Mouse (Mus musculus): ENCODE data around the gene Kmt5b.

Gene Kmt5b

GRCm38 (mm10) chr19:3843629-3844028, 76.4 kb downstream of the Kmt5b start:
- ATAC-seq (ENCODE audit: low TSS enrichment) = no peak

- no peak for ATAC-seq (ENCODE audit: low TSS enrichment)
Observed at GRCm38 (mm10) chr19:3844836-3845235, 77.6 kb downstream of the Kmt5b start.

GRCm38 (mm10) chr19:3845339-3845738, 78.1 kb downstream of the Kmt5b start:
- ATAC-seq (ENCODE audit: low TSS enrichment) = no peak

DNA sequence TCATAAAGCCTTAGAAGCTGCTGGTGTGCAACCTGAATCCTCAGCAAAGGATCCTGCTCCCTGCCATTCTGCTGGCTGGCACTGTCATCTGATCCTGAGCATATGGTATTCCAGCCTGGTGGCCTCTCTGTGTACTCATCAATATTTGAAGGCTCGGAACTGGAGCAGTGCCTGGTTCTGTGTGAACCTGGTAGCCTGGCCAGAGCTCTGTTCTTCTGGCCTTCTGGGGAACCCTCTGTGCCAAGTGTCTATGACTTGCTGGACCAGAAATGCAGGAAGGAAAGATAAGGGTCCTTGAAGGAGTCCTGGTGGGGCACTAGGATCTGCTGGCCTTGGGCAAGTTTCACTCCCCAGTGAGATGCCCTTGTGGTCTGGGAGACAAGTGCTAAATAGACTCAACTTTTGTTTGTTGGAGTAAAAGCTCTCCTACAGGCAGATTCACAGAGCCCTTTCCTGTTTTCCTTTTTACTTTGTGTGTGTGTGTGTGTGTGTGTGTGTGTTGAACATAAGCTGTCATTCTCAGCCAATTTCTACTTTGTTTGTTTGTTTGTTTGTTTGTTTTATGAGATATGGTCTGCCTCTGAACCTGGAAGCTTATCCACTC, 78.7 kb downstream of the Kmt5b start:
- no peak for ATAC-seq (ENCODE audit: low TSS enrichment)

DNA sequence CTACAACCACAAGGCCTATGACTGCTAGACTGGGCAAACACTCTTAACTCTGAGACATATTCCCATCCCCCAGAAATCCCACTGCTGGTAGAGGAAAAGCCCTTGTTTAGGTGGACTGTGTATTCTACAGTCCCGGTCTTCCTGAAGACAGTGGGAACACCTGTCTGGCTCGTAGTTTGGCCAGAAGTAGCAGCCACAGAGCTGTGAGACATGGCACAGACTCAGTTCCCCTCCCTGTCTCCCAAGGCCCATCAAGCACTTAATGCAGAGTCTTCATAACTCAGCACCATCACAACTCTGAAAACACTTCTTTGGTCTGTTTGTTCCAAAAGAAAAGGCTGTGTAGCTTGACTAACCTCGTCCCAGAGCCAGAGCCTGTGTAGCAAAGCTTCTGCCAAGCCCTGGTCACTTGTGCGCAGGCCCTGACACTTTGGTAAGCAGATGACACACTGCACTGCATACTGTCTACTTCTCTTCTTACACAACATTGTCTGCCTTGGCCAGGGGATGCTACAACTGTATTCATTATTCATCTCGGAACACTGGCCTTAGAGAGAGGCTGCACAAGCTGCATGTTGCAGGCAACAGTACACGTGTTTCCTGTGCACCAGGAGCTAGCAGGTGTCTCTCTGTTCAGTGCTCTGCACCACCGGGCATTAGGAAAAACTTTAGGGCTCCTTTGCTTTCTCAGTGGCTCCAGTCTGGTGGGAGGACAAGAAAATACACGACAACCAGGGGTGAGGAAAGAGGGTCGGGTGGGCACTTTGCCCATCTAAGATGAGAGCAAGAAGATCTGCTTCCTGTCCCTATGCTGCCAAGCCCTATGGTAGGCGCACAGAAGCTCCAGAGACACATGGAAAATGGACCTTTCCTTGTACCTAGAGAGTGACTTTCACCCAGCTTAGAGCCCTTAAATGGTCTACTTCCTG, 79.7 kb downstream of the Kmt5b start:
- no peak for ATAC-seq (ENCODE audit: low TSS enrichment)

GRCm38 (mm10) chr19:3847711-3848110, 80.5 kb downstream of the Kmt5b start:
- ATAC-seq (ENCODE audit: low TSS enrichment) = no peak

GRCm38 (mm10) chr19:3848207-3848808, 81.1 kb downstream of the Kmt5b start:
- ATAC-seq (ENCODE audit: low TSS enrichment) = no peak

DNA sequence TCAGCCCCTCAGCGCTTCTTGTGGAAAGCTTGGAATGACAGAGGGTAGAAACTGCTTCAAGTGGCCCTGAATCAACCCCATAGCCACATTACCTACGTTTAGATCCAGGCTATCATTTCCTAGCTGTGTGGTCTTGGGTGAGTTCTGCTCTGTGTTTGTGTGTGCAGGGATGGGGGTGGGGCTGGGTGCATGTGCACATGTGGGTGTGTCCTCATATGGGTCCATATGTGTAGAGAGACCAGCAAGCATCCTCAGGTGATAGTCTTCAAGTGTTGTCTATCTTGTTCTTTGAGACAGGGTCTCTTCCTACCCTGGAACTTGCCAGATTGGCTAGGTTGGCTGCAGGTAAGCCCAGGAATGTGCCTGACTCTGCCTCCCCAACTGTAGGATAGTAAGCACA, 82.0 kb downstream of the Kmt5b start:
- no peak for ATAC-seq (ENCODE audit: low TSS enrichment)

DNA sequence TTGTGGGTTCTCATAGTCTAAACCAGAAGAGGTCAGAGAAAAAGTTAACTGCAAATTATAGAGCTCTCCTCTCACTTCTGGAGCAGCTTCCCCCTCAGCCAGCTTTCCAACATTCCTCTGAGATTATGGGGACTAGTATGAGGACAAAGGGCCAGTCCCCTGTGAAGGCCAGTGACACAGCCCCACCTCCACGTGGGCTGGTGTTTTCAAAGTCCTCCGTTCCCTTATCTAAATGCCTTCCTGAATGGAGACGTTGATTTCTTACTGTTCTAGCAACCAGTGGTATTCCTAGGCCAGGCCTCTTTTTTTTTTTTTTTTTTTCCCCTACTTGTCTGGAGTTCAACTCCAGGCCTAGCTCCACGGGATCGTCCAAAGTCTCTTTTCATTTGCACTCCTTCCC, 82.9 kb downstream of the Kmt5b start:
- no peak for ATAC-seq (ENCODE audit: low TSS enrichment)

- ATAC-seq (ENCODE audit: low TSS enrichment) = 0 out of 2 replicates have a peak, but pooled peaks have one; percentile 5
Observed at GRCm38 (mm10) chr19:3850847-3851469, 83.7 kb downstream of the Kmt5b start.

DNA sequence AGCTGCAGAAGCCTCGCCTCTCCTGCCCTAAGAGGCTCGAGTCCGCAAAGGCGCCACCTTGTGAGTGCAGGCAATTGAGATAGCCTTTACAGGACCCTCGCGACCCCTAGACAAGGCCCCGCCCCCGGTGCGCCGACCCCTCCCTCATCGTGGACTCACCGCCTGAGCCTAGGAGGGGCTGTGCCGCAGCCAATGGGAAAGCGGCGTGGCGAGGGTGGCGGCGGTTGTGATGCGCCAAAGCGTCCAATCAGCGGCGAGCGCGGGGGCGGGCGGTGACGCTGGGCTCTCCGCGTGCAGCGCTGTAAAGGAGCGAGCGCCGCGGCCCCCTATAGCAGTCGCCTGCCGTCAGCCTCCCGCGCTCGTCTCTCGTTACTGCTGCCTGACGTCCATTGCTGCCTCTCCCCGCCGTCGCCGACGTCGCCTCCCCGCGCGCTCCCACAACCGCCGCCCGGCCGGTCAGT, 84.3 kb downstream of the Kmt5b start, which contains the start of gene Chka:
Chka (plus strand) TSS at position 272 of the 461 bp plus-strand sequence.
- ATAC-seq (ENCODE audit: low TSS enrichment) = peak; percentile 96

DNA sequence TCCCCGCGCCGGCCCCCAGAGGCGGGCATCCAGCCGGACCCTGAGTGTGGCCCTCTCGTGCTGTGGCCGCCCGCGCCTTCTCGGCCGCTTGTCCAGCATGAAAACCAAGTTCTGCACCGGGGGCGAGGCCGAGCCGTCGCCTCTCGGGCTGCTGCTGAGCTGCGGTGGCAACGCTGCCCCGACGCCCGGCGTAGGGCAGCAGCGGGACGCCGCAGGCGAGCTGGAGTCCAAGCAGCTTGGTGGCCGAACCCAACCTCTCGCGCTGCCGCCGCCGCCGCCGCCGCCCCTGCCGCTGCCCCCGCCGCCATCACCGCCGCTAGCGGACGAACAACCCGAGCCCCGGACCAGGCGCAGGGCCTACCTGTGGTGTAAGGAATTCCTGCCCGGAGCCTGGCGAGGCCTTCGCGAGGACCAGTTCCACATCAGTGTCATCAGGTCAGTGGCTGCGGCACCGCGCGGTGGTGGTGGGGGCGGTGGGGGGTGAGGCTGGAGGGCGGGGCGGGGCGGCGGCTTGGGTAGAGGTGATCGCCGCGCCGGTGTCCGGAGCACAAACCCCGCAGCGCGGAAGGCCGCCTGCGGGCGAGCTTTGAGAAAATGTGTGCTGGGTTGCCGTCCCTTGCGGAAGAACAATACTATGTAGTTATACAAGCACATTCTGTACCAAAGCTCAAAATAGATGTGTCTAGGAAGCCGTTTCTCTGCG, 84.9 kb downstream of the Kmt5b start:
- ATAC-seq (ENCODE audit: low TSS enrichment) = no peak

DNA sequence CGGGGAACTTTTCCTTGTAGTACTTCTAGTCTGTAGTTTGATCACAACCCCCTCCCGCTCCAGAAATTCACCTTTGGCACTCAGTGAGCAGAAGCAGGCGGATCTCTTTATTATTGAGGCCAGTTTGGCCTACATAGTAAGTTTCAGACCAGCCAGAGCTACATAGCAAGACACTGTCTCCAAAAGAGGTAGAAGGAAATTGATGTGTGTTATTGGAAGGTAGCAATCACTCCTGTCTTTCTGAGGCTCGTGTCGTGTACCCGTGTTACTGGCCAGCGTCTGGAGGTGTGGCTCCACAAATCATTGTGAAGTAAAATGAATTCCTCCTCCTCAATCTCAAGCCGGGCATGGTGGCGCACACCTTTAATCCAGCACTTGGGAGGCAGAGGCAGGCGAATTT, 85.9 kb downstream of the Kmt5b start:
- no peak for ATAC-seq (ENCODE audit: low TSS enrichment)

DNA sequence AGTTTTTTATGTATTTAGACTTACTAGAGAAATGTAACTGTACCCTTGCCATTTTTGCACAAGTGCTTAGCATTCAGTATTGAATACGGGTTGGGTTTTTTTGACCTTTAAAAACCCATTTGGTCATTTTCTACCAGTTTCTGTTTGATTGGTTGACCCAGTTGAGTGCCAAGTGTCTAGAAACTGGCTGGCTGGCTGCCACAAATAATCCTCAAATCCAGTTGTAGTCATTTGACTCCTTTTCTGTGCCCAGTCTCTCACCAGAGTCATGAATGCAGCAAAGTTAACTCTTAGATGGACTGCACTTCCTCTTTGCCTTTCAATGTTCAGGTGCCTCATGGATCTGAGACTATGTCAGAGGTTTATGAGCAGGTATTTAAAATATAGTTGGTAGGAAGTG, 86.7 kb downstream of the Kmt5b start:
- no peak for ATAC-seq (ENCODE audit: low TSS enrichment)

GRCm38 (mm10) chr19:3855091-3855490, 87.9 kb downstream of the Kmt5b start:
- ATAC-seq (ENCODE audit: low TSS enrichment) = no peak

GRCm38 (mm10) chr19:3855601-3856000, 88.4 kb downstream of the Kmt5b start:
- ATAC-seq (ENCODE audit: low TSS enrichment) = no peak

DNA sequence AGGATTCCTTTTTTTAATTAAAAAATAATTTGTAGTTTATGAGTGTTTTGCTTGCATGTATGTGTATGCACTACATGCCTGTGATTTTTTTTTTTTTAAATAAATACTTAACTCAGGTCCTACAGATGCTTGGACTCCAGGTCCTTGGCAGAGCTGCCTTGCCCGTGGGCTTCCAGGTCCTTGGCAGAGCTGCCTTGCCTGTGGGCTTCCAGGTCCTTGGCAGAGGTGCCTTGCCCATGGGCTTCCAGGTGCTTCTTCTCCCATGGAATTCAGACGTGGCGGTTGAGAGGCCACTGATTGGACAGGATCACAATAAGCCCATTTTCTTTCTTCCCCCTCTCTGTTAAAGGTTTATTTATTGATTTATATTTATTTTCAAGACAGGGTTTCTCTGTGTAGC, 90.0 kb downstream of the Kmt5b start:
- ATAC-seq (ENCODE audit: low TSS enrichment) = no peak

DNA sequence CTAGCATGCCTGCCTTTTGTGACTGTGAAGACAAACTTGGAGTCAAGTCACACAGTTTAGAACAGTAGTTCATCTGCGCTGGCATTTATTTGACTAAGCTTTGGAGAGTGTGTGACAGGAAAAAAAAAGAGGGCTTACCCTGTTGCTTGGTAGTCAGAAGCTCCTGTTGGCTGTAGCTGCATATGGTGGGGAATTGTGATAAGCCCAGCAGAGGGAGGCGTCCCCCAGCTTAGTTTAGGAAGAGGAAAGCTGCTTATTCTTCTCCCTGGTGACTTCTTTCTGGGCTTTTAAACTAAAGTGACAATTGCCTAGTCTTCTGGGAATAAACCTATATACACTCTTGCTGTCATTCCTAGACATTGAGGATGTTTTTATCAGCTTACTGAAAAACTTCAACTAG, 95.5 kb downstream of the Kmt5b start:
- ATAC-seq (ENCODE audit: low TSS enrichment) = no peak

- ATAC-seq (ENCODE audit: low TSS enrichment) = no peak
Observed at GRCm38 (mm10) chr19:3864960-3865359, 97.7 kb downstream of the Kmt5b start.
